Mouse (Mus musculus) cerebellum, adult 9-10 months (tissue): ENCODE data around the gene Lipa.

ENCODE experiments used
- DNase-seq: peaks from one replicate; pipeline ENCODE4 v3.0.0; 2022

The Lipa gene

GRCm38 (mm10) chr19:34521978-34522377, 5.3 kb downstream of the Lipa start:
- DNase-seq: no peak

- DNase-seq: no peak
These were observed 5.9 kb downstream of the Lipa start for GRCm38 (mm10) chr19:34521361-34521760.

- DNase-seq: no peak
These were observed 7.2 kb downstream of the Lipa start for GRCm38 (mm10) chr19:34520051-34520450.

GRCm38 (mm10) chr19:34519646-34520045, 7.6 kb downstream of the Lipa start:
- no peak for DNase-seq

GRCm38 (mm10) chr19:34518786-34519185, 8.5 kb downstream of the Lipa start:
- DNase-seq: no peak

- no peak for DNase-seq
These were observed 9.3 kb downstream of the Lipa start for GRCm38 (mm10) chr19:34517812-34518594.

- DNase-seq: no peak
These were observed 10.1 kb downstream of the Lipa start for GRCm38 (mm10) chr19:34517197-34517596.

GRCm38 (mm10) chr19:34516346-34516745, 10.9 kb downstream of the Lipa start:
- no peak for DNase-seq

- no peak for DNase-seq
These were observed 11.6 kb downstream of the Lipa start for GRCm38 (mm10) chr19:34515681-34516080.

- no peak for DNase-seq
These were observed 15.7 kb downstream of the Lipa start for GRCm38 (mm10) chr19:34511528-34511927.

GRCm38 (mm10) chr19:34510717-34511116, 16.6 kb downstream of the Lipa start:
- DNase-seq: no peak

GRCm38 (mm10) chr19:34505161-34505721, 22.0 kb downstream of the Lipa start:
- no peak for DNase-seq

GRCm38 (mm10) chr19:34500763-34501162, 26.5 kb downstream of the Lipa start:
- peak; percentile 56 for DNase-seq

- DNase-seq: no peak
These were observed 30.9 kb downstream of the Lipa start for GRCm38 (mm10) chr19:34496353-34496752.

- DNase-seq: no peak
These were observed 33.4 kb downstream of the Lipa start for GRCm38 (mm10) chr19:34493859-34494258.

GRCm38 (mm10) chr19:34483547-34483946, 43.7 kb downstream of the Lipa start:
- DNase-seq: peak; percentile 13

- no peak for DNase-seq
These were observed 52.0 kb downstream of the Lipa start, which contains the start of gene Ch25h for GRCm38 (mm10) chr19:34474991-34475971. TSS of gene Ch25h (minus strand) at chr19:34475164.

- no peak for DNase-seq
These were observed 52.9 kb downstream of the Lipa start for GRCm38 (mm10) chr19:34474228-34474990.

GRCm38 (mm10) chr19:34471703-34472102, 55.6 kb downstream of the Lipa start:
- DNase-seq: no peak

GRCm38 (mm10) chr19:34468794-34469193, 58.5 kb downstream of the Lipa start:
- DNase-seq: no peak

GRCm38 (mm10) chr19:34468216-34468615, 59.1 kb downstream of the Lipa start:
- DNase-seq: no peak

- no peak for DNase-seq
These were observed 62.8 kb downstream of the Lipa start for GRCm38 (mm10) chr19:34464453-34464852.
